Mouse (Mus musculus) urinary bladder, postnatal 4 days (tissue): ENCODE results near the gene Pla2g4e.
"Not testable (repeated sequence)": the region's sequence is repeated elsewhere in the genome, so short reads cannot be mapped to it uniquely, and the experiment has no call there.

Experiments used
- DNase-seq, 2 experiments: peaks; one replicate each; pipeline ENCODE4 v3.0.0; 2021 to 2022; ENCODE audit warnings: low spot score in 2 of 2

Gene Pla2g4e

DNA sequence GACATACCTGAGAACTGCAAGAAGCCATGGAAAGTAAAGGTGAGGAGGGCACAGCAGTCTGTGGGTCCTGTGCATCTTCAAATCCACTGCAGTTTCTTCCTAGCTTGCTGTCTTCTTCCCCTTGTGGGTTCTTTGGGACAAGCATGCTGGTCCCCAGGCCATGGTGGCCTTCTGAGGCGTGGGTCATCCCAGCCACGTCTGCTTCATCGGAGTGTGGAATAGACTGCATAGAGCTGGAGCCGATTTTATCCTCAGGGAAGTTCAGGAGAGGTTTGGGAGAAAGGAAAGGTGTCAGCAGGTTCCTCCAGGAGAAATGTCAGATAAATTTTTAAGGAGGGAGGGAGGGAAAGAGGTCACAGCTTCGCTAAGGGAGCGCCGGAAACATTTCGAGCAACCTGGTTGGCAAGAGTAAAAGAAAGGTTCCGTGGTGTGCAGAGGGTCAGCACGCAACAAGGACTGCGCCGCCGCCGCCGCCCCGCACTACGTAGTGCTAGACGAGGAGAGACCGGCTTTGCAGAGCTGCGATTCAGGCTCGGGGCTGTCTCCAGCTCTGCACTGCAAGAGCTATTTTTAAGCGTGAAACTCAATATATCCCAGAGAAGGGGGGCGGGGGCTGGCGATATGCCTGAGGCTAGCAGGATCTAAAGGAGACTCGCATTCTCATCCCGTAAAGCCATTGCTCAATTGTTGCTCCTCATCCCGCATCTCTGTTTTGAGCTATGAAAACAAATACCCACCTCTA is at the start of gene Pla2g4e:
Gene Pla2g4e (minus strand): TSS at position 657 of the 742 bp plus-strand sequence.
- DNase-seq: no peak

GRCm38 (mm10) chr2:120291471-120292078 is 46.4 kb upstream of the Pla2g4e start:
- no peak for DNase-seq

DNA sequence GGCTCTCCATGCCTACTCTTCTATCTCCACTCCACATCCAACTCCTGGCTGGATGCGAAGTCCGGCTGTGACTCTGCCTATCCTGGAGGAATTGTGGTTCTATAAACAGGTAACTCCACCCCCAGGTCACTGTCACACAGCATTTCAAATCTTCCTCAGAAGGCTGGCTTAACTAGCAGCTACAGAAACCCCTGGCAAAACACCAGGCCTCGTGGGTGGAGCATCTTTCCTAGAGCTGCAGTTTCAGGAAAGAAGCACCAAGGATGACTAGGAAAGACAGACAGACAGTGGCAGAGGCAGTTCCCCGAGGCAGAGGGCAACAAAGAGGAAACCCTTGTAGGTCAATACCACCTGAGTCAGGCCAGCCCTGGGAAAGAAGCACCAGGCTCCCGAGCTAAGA is 43.9 kb upstream of the Pla2g4e start, which contains the start of gene Pla2g4d:
Gene Pla2g4d (minus strand): TSS at position 203 of the 400 bp plus-strand sequence.
- no peak for DNase-seq

GRCm38 (mm10) chr2:120288401-120288800 is 43.3 kb upstream of the Pla2g4e start:
- DNase-seq: no peak

DNA sequence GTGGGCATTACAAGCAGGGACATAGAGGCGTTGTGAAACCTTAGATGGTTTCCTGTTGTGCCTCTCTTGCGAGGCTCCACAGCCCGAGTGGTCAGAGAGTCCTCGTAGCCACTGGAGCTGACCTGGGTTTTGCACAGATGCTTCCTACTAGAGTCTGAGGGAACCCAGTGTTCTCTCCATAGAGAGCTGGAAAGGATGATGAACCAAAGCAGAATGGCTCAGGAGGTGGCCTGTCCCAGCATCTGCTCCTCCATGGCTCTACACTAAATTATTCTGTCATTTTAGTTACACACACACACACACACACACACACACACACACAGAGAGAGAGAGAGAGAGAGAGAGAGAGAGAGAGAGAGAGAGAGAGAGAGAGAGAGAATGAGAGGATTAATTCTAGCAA is 40.5 kb upstream of the Pla2g4e start:
- DNase-seq: no peak

DNA sequence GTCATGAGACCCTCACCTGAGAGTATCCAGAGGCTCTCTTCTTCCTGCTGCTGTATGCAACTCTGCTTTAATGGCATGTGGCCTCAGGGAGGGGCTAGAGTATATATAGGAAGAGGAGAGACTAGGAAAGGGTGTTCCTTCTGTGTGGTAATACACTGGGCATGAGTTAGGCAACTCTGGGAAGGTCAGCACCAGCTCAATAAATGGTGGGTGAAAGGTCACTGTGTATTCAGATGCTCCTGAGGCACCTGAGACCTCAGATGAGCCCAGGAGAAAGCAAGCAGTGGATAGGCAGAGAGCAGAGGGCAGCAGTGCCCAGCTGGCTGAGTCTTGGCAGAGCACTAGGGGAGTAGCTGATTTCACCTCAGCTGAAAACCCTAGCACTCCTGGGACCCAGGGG is 39.6 kb upstream of the Pla2g4e start:
- no peak for DNase-seq

DNA sequence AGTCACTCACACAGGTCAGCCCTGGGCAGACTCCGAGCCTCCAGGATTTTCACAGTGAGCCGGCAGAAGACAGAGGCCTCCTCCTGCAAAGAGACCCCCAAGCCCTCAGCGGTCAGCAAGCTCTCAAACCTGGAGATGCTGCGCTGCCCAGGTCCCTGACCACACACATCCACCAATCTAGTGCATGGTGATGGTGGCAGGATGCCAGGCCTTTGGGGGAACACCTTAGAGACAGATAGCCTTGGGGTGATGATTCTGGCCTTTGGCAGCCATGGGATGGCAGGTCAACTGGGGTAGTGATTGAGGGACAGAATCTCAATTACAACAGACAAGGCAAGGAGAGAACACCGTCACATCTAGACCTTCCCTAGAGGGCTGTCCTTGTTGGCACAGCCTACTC is 39.0 kb upstream of the Pla2g4e start:
- DNase-seq: no peak

DNA sequence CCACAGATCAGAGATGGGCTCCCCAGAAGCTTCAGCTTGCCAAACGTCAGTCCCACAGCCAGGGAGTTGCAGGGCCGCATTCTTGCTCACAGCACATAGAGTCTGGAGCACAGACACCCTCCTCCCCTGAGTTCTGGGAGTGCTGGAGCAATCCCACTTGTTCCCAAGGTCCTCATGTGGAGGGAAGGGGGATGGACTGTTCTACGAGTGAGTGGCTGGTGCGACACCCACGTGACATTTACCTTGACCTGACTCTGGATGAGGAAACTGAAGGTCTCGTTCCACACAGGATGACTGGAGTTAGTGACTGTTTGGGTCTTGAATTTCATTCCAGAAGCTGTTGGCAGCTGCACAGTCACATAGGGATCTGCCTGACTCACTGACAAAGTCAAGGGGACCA is 38.4 kb upstream of the Pla2g4e start:
- no peak for DNase-seq

- DNase-seq: no peak
These were observed 36.1 kb upstream of the Pla2g4e start for GRCm38 (mm10) chr2:120281221-120281620.

- DNase-seq: no peak
These were observed 34.8 kb upstream of the Pla2g4e start for GRCm38 (mm10) chr2:120279961-120280360.

- DNase-seq: no peak
These were observed 31.8 kb upstream of the Pla2g4e start for GRCm38 (mm10) chr2:120276951-120277350.

DNA sequence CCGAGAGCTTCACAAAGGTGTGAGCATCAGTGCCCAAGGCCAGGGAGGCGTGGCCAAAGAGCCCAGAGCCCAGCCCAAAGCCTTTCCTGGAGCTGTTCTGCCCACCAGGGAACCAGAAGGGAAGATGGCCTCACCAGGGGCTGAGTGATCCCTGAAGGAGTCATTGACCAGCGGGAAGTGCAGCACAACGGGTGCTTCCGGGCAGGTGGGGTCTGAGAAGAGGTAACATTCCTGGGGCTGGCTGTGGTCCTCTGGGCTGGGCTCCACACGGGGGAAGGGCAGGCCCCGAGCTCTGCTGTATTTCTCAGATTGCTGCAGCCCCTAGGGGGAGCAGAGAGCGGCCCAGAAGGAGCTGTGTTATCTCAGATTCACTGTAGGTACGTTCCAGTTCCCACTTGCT is 23.5 kb upstream of the Pla2g4e start:
- DNase-seq: no peak

- no peak for DNase-seq
These were observed 20.4 kb upstream of the Pla2g4e start for GRCm38 (mm10) chr2:120265523-120265922.

DNA sequence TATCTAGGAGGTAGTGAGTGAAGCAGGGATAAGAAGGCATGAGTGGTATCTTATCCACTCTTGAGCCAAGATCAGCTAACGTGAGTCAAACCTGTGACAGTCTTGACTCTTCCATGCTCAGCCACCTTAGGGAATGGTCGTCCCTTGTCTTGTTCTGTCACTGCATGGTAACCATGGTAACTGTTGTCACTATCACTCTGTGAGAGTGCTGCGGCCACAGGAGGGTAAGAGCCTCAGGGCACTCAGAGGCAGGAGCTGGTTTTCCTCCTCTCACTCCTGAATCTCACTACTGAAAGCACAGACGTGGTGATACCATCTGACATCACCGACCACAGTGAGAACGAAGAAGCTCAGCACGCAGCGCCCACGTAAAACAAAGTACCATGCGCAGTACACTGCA is 19.7 kb upstream of the Pla2g4e start:
- no peak for DNase-seq

DNA sequence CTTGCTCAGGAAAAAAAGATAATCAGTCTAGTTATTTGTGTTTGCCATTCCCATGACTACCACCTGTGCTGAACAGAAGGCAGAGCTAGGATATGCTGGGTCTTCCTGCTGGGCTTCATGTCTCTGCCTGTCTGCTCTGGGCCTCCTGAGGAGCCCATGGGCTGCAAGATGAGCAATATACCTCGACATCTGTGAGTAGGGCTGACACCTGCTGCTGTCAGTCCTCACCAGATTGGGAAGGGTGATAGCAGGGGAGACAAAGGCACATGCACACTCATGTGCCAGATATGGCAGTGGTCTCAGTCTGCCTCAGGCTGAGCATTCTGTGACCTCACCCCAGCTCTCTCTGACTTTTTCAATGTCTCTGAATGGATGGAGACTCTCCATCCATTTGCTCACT is 17.7 kb upstream of the Pla2g4e start:
- DNase-seq: no peak

DNA sequence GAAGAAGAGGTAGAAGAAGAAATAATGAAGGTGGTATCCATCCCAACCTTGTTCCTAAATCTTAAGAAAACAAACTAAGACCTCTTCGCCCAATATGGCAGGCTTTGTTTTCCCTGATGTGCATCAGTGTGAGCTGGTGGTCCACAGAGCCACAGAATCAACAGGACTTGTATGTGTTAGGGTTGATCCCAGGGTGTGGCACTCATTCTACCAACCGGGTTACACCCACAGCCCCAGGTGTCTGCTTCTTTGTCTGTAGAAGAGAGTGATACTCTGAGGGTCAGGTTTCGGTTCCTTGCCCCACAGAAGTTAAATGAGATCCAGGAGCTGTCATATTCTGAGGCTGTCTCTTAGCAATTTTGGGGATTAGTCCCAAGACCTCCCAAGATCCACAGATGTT is 16.2 kb upstream of the Pla2g4e start:
- peak in 1 of 2 experiments; percentile 23 for DNase-seq

GRCm38 (mm10) chr2:120256259-120256658 is 11.1 kb upstream of the Pla2g4e start:
- DNase-seq: no peak

GRCm38 (mm10) chr2:120252644-120253043 is 7.5 kb upstream of the Pla2g4e start:
- DNase-seq: no peak

GRCm38 (mm10) chr2:120245421-120246016 is 384 bp upstream of the Pla2g4e start:
- DNase-seq: no peak

GRCm38 (mm10) chr2:120243995-120244394 is 1.1 kb downstream of the Pla2g4e start:
- no peak for DNase-seq

DNA sequence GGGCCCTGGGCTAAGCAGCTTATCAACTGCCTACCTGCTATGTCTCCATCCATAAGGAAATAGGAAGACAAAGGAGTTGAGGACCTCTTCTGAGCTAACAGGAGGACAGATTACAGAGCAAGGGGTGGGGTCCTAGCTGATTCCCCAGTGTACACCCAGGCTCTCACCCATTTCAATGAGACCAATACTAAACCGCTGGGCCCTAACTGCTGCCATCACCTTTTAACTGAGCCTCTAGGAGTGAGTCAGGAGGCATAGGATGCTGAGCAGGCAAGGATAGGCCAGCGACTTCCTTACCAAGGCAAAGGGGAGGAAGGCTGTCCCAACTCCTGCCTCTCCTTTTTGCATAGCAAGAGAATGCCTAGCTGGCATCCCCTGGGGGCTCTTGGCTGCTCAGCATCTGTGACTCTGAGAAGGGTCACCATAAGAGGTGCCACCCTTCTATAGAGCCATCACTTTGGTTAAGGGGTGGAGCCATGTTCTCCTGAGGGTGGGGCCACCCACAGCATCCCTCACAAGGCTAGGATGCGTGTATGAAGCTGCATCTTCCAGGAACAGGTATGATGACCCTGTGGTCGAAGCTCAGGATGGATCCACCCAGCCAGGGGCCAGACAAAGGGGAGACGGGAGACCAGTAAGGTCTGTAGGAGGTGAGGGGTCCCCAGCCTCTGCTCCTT is 2.2 kb downstream of the Pla2g4e start:
- DNase-seq: no peak

GRCm38 (mm10) chr2:120238733-120239132 is 6.4 kb downstream of the Pla2g4e start:
- not testable (repeated sequence) for DNase-seq
